Mouse (Mus musculus) cerebellum, adult 2 months (tissue): ENCODE measurements at regions not wholly inside any gene's neighbourhood (a gene's known extent, or its start where the extent isn't known, plus 50 kb on each side); places are given as distances from the start of the nearest gene placed in this dataset.

ENCODE experiments used
- DNase-seq, 2 experiments: peaks; one replicate each; pipeline ENCODE4 v3.0.0; 2021
- H3K27ac ChIP-seq: fragments of 200-500 bp; 2 replicates; pipeline ENCODE4 v1.5.1; 2012; ENCODE audit warnings: low read length, control low read depth, inconsistent platforms; ENCODE audit not compliant: insufficient read depth
- H3K27me3 ChIP-seq: fragments of 200-500 bp; 2 replicates; pipeline ENCODE4 v1.6.1; 2012; ENCODE audit warnings: inconsistent platforms, mild to moderate bottlenecking, low read length, moderate library complexity; ENCODE audit not compliant: control insufficient read depth, insufficient read depth
- H3K4me1 ChIP-seq: fragments of 200-500 bp; 2 replicates; pipeline ENCODE4 v1.6.1; 2011; ENCODE audit warnings: low read length; ENCODE audit not compliant: control insufficient read depth, insufficient read depth
- H3K4me3 ChIP-seq: fragments of 200-500 bp; replicated peaks from 2 replicates; pipeline ENCODE3; 2011; ENCODE audit warnings: mild to moderate bottlenecking, low read depth, low read length, control low read depth; ENCODE audit not compliant: insufficient read depth
- CTCF ChIP-seq: fragments of 200-500 bp; IDR thresholded peaks from 2 replicates; pipeline ENCODE4 v1.5.1; 2011; ENCODE audit warnings: low read depth, mild to moderate bottlenecking, control low read depth, low read length, moderate library complexity, borderline replicate concordance; ENCODE audit not compliant: insufficient read depth
- POLR2A ChIP-seq: fragments of 200-500 bp; IDR thresholded peaks from 2 replicates; pipeline ENCODE4 v1.6.1; 2011; ENCODE audit warnings: low read length, control low read depth, borderline replicate concordance; ENCODE audit not compliant: insufficient read depth
- WGBS: fragments of 180-500 bp; shearing (Covaris S2); methylation state at CpG from one replicate; pipeline ENCODE4 v1.1.7; 2018; 5-methylcytosine and 5-hydroxymethylcytosine counted together

DNA sequence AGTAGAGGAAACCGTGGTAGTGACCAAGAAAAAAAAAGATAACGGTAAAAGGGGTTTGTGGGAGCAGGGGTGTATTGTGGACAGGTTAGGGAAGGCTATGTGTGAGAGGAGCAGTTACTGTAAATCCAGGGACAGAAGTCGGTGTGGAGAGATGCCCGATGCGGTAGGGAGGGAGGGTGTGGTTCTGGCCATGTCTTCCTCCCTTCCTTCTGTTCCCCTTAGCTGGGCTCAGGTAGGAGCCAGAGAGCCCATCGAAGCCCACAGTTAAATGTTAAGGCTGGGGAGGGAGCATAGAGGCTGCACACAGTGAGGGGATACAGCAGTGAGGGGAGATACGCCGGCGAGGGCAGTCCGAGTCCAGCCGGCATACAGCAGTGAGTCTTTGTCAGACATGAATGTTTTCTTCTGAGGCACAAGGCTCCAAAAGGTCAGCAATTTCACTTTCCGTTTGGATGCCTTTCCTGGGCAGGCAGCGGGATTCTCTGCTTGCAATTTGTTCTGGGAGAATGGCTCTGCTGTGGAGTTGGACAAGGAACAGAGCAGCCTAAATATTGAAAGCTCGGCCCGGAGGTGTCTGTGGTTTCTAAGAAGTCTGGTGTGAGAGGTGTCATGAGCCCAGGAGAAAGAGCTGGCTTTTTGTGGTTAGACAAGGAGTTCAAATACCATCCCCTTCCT is 244.5 kb downstream of the Hhipl2 start:
- 18% methylated on average over 15 of the region's 15 CpGs for WGBS
- TF ChIP-seq CTCF, result no peak
- no peak for TF ChIP-seq POLR2A
- H3K4me3 ChIP-seq, result peak overlapping the region; percentile 6
- H3K27ac ChIP-seq, result no peak overlapping the region
- H3K4me1 ChIP-seq, result no peaks in the 10 kb centered on the region
- DNase-seq, result peak; percentile 40 to 62
- no peaks in the 10 kb centered on the region; the same call in 1 of the 2 replicates for H3K27me3 ChIP-seq

DNA sequence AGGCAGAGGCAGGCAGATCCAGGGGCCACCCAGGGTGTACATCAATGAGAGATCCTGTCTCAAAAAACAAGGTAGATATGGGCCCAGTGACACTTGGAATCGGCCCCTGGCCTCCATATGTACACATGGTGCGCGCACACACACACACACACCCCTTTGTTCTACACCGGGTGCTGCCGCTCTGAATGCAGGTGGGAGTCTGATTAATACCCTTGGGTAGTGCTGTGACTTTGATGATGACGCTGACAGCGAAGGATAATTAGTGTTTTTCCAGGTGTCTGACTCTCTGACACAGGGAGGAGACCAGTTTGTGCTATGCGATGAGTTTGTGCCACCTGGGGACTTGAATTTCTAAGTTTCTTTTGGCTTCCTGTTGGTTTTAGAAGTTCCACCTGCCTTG is 251.3 kb downstream of the Hhipl2 start:
- WGBS, result 67% methylated on average over 8 of the region's 8 CpGs
- no peaks in the 10 kb centered on the region for H3K27me3 ChIP-seq
- peak overlapping the region; percentile 12 for H3K4me3 ChIP-seq
- H3K27ac ChIP-seq, result no peak overlapping the region
- DNase-seq, result no peak
- H3K4me1 ChIP-seq, result peaks cover 4% of the 10 kb centered on the region
- TF ChIP-seq POLR2A (no peak), CTCF (no peak)

DNA sequence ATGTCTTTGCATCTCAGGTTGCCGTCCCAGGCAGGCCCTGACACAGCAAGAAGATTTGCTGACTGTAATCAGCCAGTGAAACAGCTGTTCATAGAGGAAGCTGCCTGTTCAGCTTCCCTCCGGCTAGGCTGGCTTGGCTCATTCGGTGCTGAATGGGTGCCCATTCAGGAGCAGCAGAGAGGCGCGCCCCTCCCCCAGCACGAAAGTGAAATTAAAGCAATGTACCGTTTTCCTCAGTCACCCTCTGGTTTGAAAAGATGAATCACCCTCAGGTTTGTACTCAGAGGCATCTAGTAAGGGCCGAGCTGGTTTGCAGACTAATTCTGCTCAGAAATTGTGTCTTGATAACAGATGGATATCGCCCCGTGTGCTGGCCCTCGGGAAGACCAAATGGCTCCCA is 251.7 kb downstream of the Hhipl2 start:
- WGBS, result 5% methylated on average over 11 of the region's 11 CpGs
- Histone ChIP-seq H3K4me3 (peak overlapping the region; percentile 12), H3K27me3 (no peaks in the 10 kb centered on the region), H3K4me1 (peaks cover 4% of the 10 kb centered on the region), H3K27ac (no peak overlapping the region)
- DNase-seq, result peak; percentile 53 to 61
- TF ChIP-seq CTCF (no peak), POLR2A (no peak)

DNA sequence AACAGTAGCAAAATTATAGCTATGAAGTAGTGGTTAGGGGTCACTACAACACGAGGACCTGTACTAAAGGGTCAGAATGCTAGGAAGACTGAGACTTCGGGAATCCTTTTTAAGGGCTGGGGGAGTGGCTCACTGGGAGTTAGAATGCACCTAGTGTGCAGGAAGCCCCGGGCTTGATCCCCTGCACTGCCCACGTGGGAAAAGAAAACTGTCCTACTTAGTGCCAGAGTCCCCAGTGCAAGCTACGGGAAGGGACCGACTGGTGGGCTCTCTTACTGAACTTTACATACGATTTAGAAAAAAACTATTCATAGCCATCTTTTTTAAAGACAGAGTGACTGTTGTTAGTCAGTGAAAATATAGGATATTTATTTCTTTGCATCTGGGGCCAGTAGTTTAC is 252.5 kb downstream of the Hhipl2 start:
- TF ChIP-seq CTCF (no peak), POLR2A (no peak)
- Histone ChIP-seq H3K4me3 (no peak overlapping the region), H3K27ac (no peak overlapping the region), H3K4me1 (peaks cover 4% of the 10 kb centered on the region), H3K27me3 (no peaks in the 10 kb centered on the region)
- 89% methylated on average over 7 of the region's 7 CpGs for WGBS
- DNase-seq, result no peak

GRCm38 (mm10) chr1:183671541-183671940 is 253.5 kb downstream of the Hhipl2 start:
- DNase-seq, result no peak
- TF ChIP-seq POLR2A, result no peak
- TF ChIP-seq CTCF, result no peak
- WGBS, result 71% methylated on average over 4 of the region's 4 CpGs
- Histone ChIP-seq H3K4me1 (peaks cover 4% of the 10 kb centered on the region), H3K4me3 (no peak overlapping the region), H3K27me3 (no peaks in the 10 kb centered on the region), H3K27ac (no peak overlapping the region)

- Histone ChIP-seq H3K27ac (no peak overlapping the region), H3K27me3 (no peaks in the 10 kb centered on the region), H3K4me1 (peaks cover 4% of the 10 kb centered on the region), H3K4me3 (no peak overlapping the region)
- WGBS, result 92% methylated on average over 5 of the region's 5 CpGs
- DNase-seq, result no peak
- TF ChIP-seq POLR2A, result no peak
- TF ChIP-seq CTCF, result no peak
Measured at GRCm38 (mm10) chr1:183672521-183672920, 254.5 kb downstream of the Hhipl2 start.

GRCm38 (mm10) chr1:183677585-183677984 is 259.6 kb downstream of the Hhipl2 start:
- TF ChIP-seq POLR2A (no peak), CTCF (no peak)
- H3K4me3 ChIP-seq, result no peak overlapping the region
- no peaks in the 10 kb centered on the region for H3K27me3 ChIP-seq
- no peak overlapping the region for H3K27ac ChIP-seq
- 88% methylated on average over 4 of the region's 4 CpGs for WGBS
- DNase-seq, result no peak
- H3K4me1 ChIP-seq, result no peaks in the 10 kb centered on the region

DNA sequence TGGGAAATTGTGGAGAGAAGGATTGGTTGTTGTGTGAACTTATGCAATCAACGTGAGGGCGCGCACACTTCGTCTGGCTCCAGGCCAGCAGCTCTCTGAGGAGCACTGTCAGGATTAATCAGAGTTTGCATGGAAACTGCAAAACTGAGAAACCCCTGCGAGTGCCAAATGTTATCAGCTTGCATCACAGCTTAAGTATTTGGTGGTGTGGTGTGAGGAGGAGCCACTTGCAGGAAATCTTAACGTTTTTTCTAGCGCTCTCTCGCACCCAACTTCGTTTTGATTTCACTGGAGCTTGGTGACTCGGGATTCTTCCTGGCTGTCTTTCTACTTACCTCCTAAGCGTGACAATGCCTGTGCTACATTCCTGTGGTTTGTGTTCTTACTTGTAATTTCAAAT is 261.9 kb downstream of the Hhipl2 start:
- TF ChIP-seq POLR2A (no peak), CTCF (no peak)
- Histone ChIP-seq H3K27ac (no peak overlapping the region), H3K4me1 (no peaks in the 10 kb centered on the region), H3K4me3 (no peak overlapping the region), H3K27me3 (no peaks in the 10 kb centered on the region)
- 17% methylated on average over 11 of the region's 11 CpGs for WGBS
- peak in 1 of 2 experiments; percentile 11 for DNase-seq

GRCm38 (mm10) chr1:183686056-183686455 is 268.0 kb downstream of the Hhipl2 start:
- DNase-seq, result no peak
- WGBS, result 84% methylated on average over 5 of the region's 5 CpGs
- Histone ChIP-seq H3K27ac (no peak overlapping the region), H3K27me3 (no peaks in the 10 kb centered on the region), H3K4me3 (no peak overlapping the region), H3K4me1 (no peaks in the 10 kb centered on the region)
- TF ChIP-seq POLR2A (no peak), CTCF (no peak)
